Mouse (Mus musculus) hindbrain, embryonic 14.5 days (tissue): ENCODE data around the gene Slc26a9. TPM values are rescaled to one million over a fixed set of nuclear protein-coding genes. Genes with fewer than 3 reads are reported as not detected.
"Not testable (repeated sequence)": the region's sequence is repeated elsewhere in the genome, so short reads cannot be mapped to it uniquely, and the experiment has no call there.

Experiments used
- ATAC-seq: fragments of 200-750 bp; cut with Nextera tagmentation; 2 replicates; pipeline ENCODE4 v1.8.0; 2017; ENCODE audit warnings: moderate number of reproducible peaks, mild to moderate bottlenecking, moderate TSS enrichment, moderate library complexity; ENCODE audit not compliant: low FRiP score
- DNase-seq: peaks from one replicate; pipeline ENCODE4 v3.0.0-alpha.2; 2015; ENCODE audit warnings: low spot score
- H3K27ac ChIP-seq: fragments of 300-500 bp; sonication (generic); 2 replicates; pipeline ENCODE4 v1.5.1; 2014; ENCODE audit warnings: mild to moderate bottlenecking, moderate library complexity
- H3K27me3 ChIP-seq: fragments of 300-500 bp; sonication (generic); 2 replicates; pipeline ENCODE4 v1.6.1; 2014; ENCODE audit warnings: mild to moderate bottlenecking, low read length, mixed read lengths; ENCODE audit not compliant: control insufficient read depth, insufficient read depth
- H3K36me3 ChIP-seq: fragments of 300-500 bp; sonication (generic); replicated peaks from 2 replicates; pipeline ENCODE4 v1.6.1; 2014; ENCODE audit not compliant: control insufficient read depth, insufficient read depth
- H3K4me1 ChIP-seq: fragments of 300-500 bp; sonication (generic); replicated peaks from 2 replicates; pipeline ENCODE4 v1.6.1; 2014; ENCODE audit warnings: antibody characterized with exemption, low read length, mixed read lengths; ENCODE audit not compliant: control insufficient read depth, insufficient read depth
- H3K4me2 ChIP-seq: fragments of 300-500 bp; sonication (generic); replicated peaks from 2 replicates; pipeline ENCODE4 v1.6.1; 2014; ENCODE audit warnings: mild to moderate bottlenecking, moderate library complexity
- H3K4me3 ChIP-seq: fragments of 300-500 bp; sonication (generic); replicated peaks from 2 replicates; pipeline ENCODE4 v1.5.1; 2014; ENCODE audit warnings: mild to moderate bottlenecking, low read length
- H3K9ac ChIP-seq: fragments of 300-500 bp; sonication (generic); 2 replicates; pipeline ENCODE4 v1.6.1; 2014
- H3K9me3 ChIP-seq: fragments of 300-500 bp; sonication (generic); 2 replicates; pipeline ENCODE4 v1.6.1; 2016; ENCODE audit warnings: low read length; ENCODE audit not compliant: control insufficient read depth
- WGBS: fragments of 180-500 bp; shearing (Covaris S2); extraction: QIAGEN DNeasy Blood & Tissue Kit; methylation state at CpG from one replicate; pipeline ENCODE4 v1.1.7; 2014; 5-methylcytosine and 5-hydroxymethylcytosine counted together
- polyA plus RNA-seq: library from polyadenylated mRNA; unstranded; fragments of >200 nt; fragmentation: Nextera tagmentation; extraction: Ambion mirVana; gene quantifications from 2 replicates; pipeline ENCODE4 v1.2.1, GENCODE M21; 2014

Gene Slc26a9
- polyA plus RNA-seq, 1 experiment from 2014 or later = 0.05 TPM

DNA sequence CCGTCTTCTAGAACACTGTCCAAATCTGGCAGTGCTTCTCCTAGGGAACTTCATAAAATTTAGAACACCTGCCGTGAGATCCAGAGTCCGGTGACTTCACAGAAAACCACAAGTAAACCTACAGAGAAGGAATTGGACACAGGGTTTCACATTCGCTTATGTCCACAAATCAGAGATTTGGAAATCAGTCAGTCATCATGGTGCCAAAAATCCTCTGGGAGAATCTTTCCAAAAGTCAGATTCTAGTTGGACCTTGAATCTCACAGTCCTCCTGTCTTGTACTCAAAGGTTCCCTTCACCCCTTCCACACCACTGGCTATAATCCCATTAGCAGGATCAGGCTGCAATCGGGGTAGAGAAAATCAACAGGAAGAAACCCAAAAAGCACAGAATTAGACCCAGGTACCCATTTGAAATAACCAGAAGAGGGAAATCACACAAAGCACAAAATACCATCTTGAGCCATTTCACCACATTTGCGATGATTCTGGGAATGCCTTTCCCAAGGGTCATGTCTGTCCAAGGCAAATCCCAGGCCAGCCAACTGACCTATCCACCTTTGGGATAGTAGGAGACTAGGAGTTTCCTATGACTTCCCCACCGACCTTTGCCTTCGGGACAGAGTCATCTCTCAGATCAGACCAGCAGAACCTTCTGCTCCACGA is 68.9 kb downstream of the Slc26a9 start:
- Histone ChIP-seq H3K4me3 (no peak overlapping the region), H3K4me2 (no peak overlapping the region), H3K27ac (no peak overlapping the region), H3K4me1 (no peaks in the 10 kb centered on the region), H3K36me3 (no peaks in the 10 kb centered on the region), H3K9me3 (no peaks in the 10 kb centered on the region), H3K27me3 (no peaks in the 10 kb centered on the region), H3K9ac (no peak overlapping the region)
- ATAC-seq = no peak
- DNase-seq = no peak
- 93% methylated on average over 9 of the region's 9 CpGs for WGBS

DNA sequence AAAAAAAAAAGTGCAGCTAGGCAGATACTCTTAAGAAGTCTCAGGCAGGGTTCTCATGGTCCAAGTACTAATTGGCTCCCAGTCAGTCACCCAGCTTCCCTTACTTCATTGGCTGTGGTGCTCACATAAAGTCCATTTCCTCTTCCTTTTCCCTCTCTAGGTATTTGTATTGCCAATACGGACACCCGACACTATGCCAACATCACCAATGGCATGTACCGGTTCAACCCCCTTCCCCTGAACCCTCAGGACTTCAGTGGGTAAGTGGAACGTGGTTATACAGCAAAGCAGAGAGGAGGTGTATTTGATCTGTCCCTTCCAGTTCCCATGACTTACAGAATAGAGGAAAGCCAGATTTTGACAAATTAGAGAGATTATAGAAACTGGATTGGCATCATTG is 69.9 kb downstream of the Slc26a9 start:
- no peaks in the 10 kb centered on the region for H3K4me1 ChIP-seq
- 92% methylated on average over 4 of the region's 4 CpGs for WGBS
- H3K9ac ChIP-seq = no peak overlapping the region
- no peak overlapping the region for H3K27ac ChIP-seq
- no peak overlapping the region for H3K4me2 ChIP-seq
- no peak overlapping the region for H3K4me3 ChIP-seq
- H3K36me3 ChIP-seq = no peaks in the 10 kb centered on the region
- H3K9me3 ChIP-seq = no peaks in the 10 kb centered on the region
- ATAC-seq = no peak
- no peaks in the 10 kb centered on the region for H3K27me3 ChIP-seq
- DNase-seq = no peak

DNA sequence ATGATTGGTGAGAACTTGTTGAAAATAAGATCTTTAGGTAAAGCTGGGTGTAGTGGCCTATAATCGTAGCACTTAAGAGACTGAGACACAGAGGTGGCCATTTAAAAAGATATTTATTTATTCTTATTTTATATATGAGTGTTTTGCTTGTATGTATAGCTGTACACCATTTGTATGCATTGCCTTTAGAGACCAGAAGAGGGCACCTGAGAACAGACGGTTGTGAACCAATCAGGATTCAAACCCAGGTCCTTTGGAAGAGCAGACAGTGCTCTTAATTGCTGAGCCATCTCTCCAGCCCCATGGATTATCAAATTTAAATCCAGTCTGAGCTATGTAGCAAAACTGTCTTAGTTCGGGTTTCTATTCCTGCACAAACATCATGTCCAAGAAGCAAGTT is 70.4 kb downstream of the Slc26a9 start:
- no peak overlapping the region for H3K4me2 ChIP-seq
- H3K9ac ChIP-seq = no peak overlapping the region
- ATAC-seq (no peak), DNase-seq (no peak)
- H3K4me1 ChIP-seq = no peaks in the 10 kb centered on the region
- H3K27me3 ChIP-seq = no peaks in the 10 kb centered on the region
- H3K27ac ChIP-seq = no peak overlapping the region
- no peak overlapping the region for H3K4me3 ChIP-seq
- 82% methylated on average over 3 of the region's 3 CpGs for WGBS
- no peaks in the 10 kb centered on the region for H3K36me3 ChIP-seq
- peaks cover 5% of the 10 kb centered on the region; the same call in 1 of the 2 replicates for H3K9me3 ChIP-seq

DNA sequence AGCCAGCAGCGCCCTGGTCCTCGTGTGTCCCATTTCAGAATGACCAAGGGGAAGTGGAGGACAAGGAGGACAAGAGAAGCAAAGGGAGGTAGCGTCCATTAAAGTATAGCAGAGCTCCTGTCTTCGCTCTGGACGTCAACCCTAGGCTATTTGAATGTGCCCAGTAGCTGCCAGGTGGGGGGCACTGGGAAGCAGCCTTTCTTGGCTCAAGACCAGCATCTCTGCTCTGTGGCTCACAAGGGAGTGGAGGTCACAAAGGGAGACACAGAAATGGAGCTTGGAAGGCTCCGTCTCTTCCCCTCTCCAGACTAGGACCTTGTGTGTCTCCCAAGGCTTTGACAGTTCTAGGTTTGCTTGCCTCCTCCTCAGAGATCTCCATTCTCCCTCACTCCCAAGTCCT is 73.1 kb downstream of the Slc26a9 start:
- WGBS = 87% methylated on average over 6 of the region's 6 CpGs
- no peak for DNase-seq
- Histone ChIP-seq H3K9ac (no peak overlapping the region), H3K4me2 (no peak overlapping the region), H3K4me3 (no peak overlapping the region), H3K9me3 (peaks cover 6% of the 10 kb centered on the region; the same call in 1 of the 2 replicates), H3K4me1 (no peaks in the 10 kb centered on the region), H3K27me3 (no peaks in the 10 kb centered on the region), H3K36me3 (no peaks in the 10 kb centered on the region), H3K27ac (no peak overlapping the region)
- no peak for ATAC-seq

DNA sequence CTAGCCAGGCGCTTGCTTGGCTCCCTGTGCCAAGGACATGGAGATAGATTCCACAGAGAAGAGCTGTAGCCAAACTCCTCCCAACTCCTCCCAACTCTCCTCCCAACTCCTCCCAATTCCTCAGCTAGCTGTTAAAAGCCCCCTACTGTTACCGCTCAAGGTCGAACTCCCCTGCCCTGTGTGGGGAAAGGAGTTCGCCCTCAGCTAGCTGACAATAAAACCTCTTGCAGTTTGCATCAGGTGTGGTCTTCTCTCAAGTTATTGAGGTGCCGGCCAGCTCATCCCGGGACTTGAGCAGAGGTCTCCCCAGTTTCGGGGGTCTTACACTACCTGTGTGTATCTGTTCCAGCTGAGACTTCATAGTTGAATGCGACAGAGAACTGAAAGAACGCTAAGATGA is 76.5 kb downstream of the Slc26a9 start:
- H3K4me3 ChIP-seq, DNase-seq, H3K9ac ChIP-seq, H3K9me3 ChIP-seq, H3K4me1 ChIP-seq, ATAC-seq, H3K4me2 ChIP-seq, H3K36me3 ChIP-seq, H3K27ac ChIP-seq, H3K27me3 ChIP-seq: not testable (repeated sequence)
- 75% methylated on average over 8 of the region's 9 CpGs for WGBS

DNA sequence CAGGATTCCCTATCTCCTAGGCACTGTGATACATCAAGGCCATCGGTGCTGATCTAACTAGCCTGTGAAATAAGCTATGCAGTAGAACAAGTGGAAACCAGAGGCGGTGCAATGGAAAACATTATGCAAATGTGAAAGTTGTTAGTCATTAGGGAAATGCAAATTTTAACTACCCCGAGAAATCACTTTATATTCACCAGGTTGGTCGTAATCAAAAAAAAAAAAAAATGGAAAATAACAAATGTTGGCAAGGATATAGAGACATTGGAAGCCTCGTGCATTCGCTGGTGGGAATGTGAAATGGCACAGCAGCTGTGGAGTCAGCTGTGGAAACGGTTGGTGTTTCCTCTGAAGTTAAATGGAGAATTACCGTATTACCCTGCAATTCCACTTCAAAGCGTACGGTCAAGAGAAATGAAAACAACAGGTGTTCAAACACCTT is 77.1 kb downstream of the Slc26a9 start:
- Histone ChIP-seq H3K27ac (no peak overlapping the region), H3K4me2 (no peak overlapping the region), H3K36me3 (no peaks in the 10 kb centered on the region), H3K9me3 (peaks cover 6% of the 10 kb centered on the region; the same call in 1 of the 2 replicates), H3K4me3 (no peak overlapping the region), H3K9ac (no peak overlapping the region), H3K27me3 (no peaks in the 10 kb centered on the region), H3K4me1 (no peaks in the 10 kb centered on the region)
- ATAC-seq = no peak
- peak; percentile 28 for DNase-seq
- 78% methylated on average over 10 of the region's 10 CpGs for WGBS

Other genes starting within 250 kb of the Slc26a9 start
- 33.6 and 35.3 TPM in 2 replicates for gene Srgap2, start 216.7 kb upstream of the Slc26a9 start, polyA plus RNA-seq
- gene Fam72a, start 216.1 kb upstream of the Slc26a9 start, polyA plus RNA-seq = 0.91 and 1.4 TPM in 2 replicates
- gene Avpr1b, start 144.8 kb upstream of the Slc26a9 start, polyA plus RNA-seq = not detected in 2 replicates
- gene Ctse, start 105.7 kb upstream of the Slc26a9 start, polyA plus RNA-seq = 0.16 TPM in 1 of 2 replicates, not detected in the other
- gene Rab7b, start 55.3 kb upstream of the Slc26a9 start, polyA plus RNA-seq = 1.1 and 1.6 TPM in 2 replicates
- 0.50 and 0.71 TPM in 2 replicates for gene Pm20d1, start 53.4 kb downstream of the Slc26a9 start, polyA plus RNA-seq
- 14.3 and 17.3 TPM in 2 replicates for gene Slc41a1, start 83.5 kb downstream of the Slc26a9 start, polyA plus RNA-seq
- 6.9 and 7.0 TPM in 2 replicates for gene Rab29, start 123.2 kb downstream of the Slc26a9 start, polyA plus RNA-seq
- gene Nucks1, start 166.5 kb downstream of the Slc26a9 start, polyA plus RNA-seq = 34.6 and 38.4 TPM in 2 replicates
- 0.82 and 1.6 TPM in 2 replicates for gene Slc45a3, start 218.9 kb downstream of the Slc26a9 start, polyA plus RNA-seq